Mouse (Mus musculus): ENCODE measurements around the gene St3gal6. TPM values are rescaled to one million over a fixed set of nuclear protein-coding genes. Genes with fewer than 3 reads are reported as not detected.

St3gal6 gene
- total and polyA plus RNA-seq, 3 experiments, result 4.0 to 8.9 TPM; not detected in 1

- no peak for TF ChIP-seq POLR2AphosphoS2 (IDR thresholded peaks at IDR 0.05; ENCODE audit: low read length)
- no peak for TF ChIP-seq E2F4 (IDR thresholded peaks at IDR 0.05; ENCODE audit: borderline replicate concordance, low read depth, low read length)
- TF ChIP-seq ZKSCAN1 (IDR thresholded peaks at IDR 0.05; ENCODE audit: low read depth, low read length), result no peak
- TF ChIP-seq RCOR1 (IDR thresholded peaks at IDR 0.05; ENCODE audit: low read depth, low read length), result no peak
- no peak for TF ChIP-seq ETS1 (IDR thresholded peaks at IDR 0.05; ENCODE audit: low read depth, low read length)
- no peak for TF ChIP-seq SMC3 (IDR thresholded peaks at IDR 0.05; ENCODE audit: low read depth, low read length)
- no peak for TF ChIP-seq SIN3A (IDR thresholded peaks at IDR 0.05; ENCODE audit: low read length)
- TF ChIP-seq NRF1 (IDR thresholded peaks at IDR 0.05; ENCODE audit: insufficient read depth, low read depth, low read length, poor library complexity, severe bottlenecking), result no peak
- TF ChIP-seq BHLHE40 (IDR thresholded peaks at IDR 0.05; ENCODE audit: borderline replicate concordance, low read depth, low read length), result no peak
- no peak for TF ChIP-seq MYC (IDR thresholded peaks at IDR 0.05; ENCODE audit: low read depth, low read length)
- no peak for TF ChIP-seq MAFK (IDR thresholded peaks at IDR 0.05; ENCODE audit: borderline replicate concordance, low read depth, low read length)
- TF ChIP-seq TAL1 (IDR thresholded peaks at IDR 0.05; ENCODE audit: low read length), result no peak
- no peaks in the 10 kb centered on the region for H3K9me3 ChIP-seq (replicated peaks; ENCODE audit: insufficient read depth, low read length)
- peaks cover 0 to 10% of the 10 kb centered on the region in 2 experiments; a peak in 2 of 4 replicates for H3K36me3 ChIP-seq (ENCODE audit: control insufficient read depth in 1 of 2, insufficient read depth in 2 of 2, low read length in 2 of 2)
- H3K9ac ChIP-seq (ENCODE audit: control insufficient read depth, low read depth, low read length, poor library complexity, severe bottlenecking), result no peak overlapping the region
- H3K79me2 ChIP-seq (ENCODE audit: control insufficient read depth, insufficient read depth, low read length, poor library complexity), result no peaks in the 10 kb centered on the region
- H3K27me3 ChIP-seq (ENCODE audit: control insufficient read depth in 1 of 2, insufficient read depth in 2 of 2, low read length in 2 of 2), result peaks cover 0 to 12% of the 10 kb centered on the region in 2 experiments; a peak in 2 of 4 replicates
- no peak overlapping the region for H3K4me3 ChIP-seq (ENCODE audit: control insufficient read depth in 1 of 2, insufficient read depth in 1 of 2, low read depth in 2 of 2, low read length in 2 of 2)
- no peak for DNase-seq (ENCODE audit: low read depth, low spot score)
- peaks cover 3 to 6% of the 10 kb centered on the region in 2 experiments; a peak in 3 of 4 replicates for H3K4me1 ChIP-seq (ENCODE audit: control insufficient read depth in 1 of 2, insufficient read depth in 2 of 2, low read length in 2 of 2)
- no peak overlapping the region for H3K27ac ChIP-seq (ENCODE audit: control insufficient read depth, low read depth, low read length)
Measured at GRCm38 (mm10) chr16:58521900-58522299, 2.1 kb downstream of the St3gal6 start.

- Histone ChIP-seq H3K4me3 (ENCODE audit: control insufficient read depth in 1 of 2, insufficient read depth in 1 of 2, low read depth in 2 of 2, low read length in 2 of 2) (no peak overlapping the region), H3K79me2 (ENCODE audit: control insufficient read depth, insufficient read depth, low read length, poor library complexity) (no peaks in the 10 kb centered on the region), H3K9ac (ENCODE audit: control insufficient read depth, low read depth, low read length, poor library complexity, severe bottlenecking) (no peak overlapping the region), H3K27ac (ENCODE audit: control insufficient read depth, low read depth, low read length) (no peak overlapping the region), H3K4me1 (ENCODE audit: control insufficient read depth in 1 of 2, insufficient read depth in 2 of 2, low read length in 2 of 2) (peaks cover under 1 to 6% of the 10 kb centered on the region in 2 experiments; a peak in 3 of 4 replicates), H3K36me3 (ENCODE audit: control insufficient read depth in 1 of 2, insufficient read depth in 2 of 2, low read length in 2 of 2) (peaks cover 0 to 10% of the 10 kb centered on the region in 2 experiments; a peak in 2 of 4 replicates), H3K9me3 (replicated peaks; ENCODE audit: insufficient read depth, low read length) (no peaks in the 10 kb centered on the region), H3K27me3 (ENCODE audit: control insufficient read depth in 1 of 2, insufficient read depth in 2 of 2, low read length in 2 of 2) (peaks cover 0 to 12% of the 10 kb centered on the region in 2 experiments; a peak in 2 of 4 replicates)
- DNase-seq (ENCODE audit: low read depth, low spot score), result no peak
- TF ChIP-seq ETS1 (IDR thresholded peaks at IDR 0.05; ENCODE audit: low read depth, low read length), result no peak
- TF ChIP-seq RCOR1 (IDR thresholded peaks at IDR 0.05; ENCODE audit: low read depth, low read length), result no peak
- TF ChIP-seq SMC3 (IDR thresholded peaks at IDR 0.05; ENCODE audit: low read depth, low read length), result no peak
- TF ChIP-seq TAL1 (IDR thresholded peaks at IDR 0.05; ENCODE audit: low read length), result no peak
- TF ChIP-seq MXI1 (IDR thresholded peaks at IDR 0.05; ENCODE audit: low read depth, low read length), result no peak
- TF ChIP-seq CHD2 (IDR thresholded peaks at IDR 0.05; ENCODE audit: low read length), result no peak
- no peak for TF ChIP-seq JUND (IDR thresholded peaks at IDR 0.05; ENCODE audit: low read depth, low read length)
- no peak for TF ChIP-seq MYC (IDR thresholded peaks at IDR 0.05; ENCODE audit: low read depth, low read length)
- no peak for TF ChIP-seq ZNF384 (IDR thresholded peaks at IDR 0.05; ENCODE audit: low read depth, low read length)
- no peak for TF ChIP-seq E2F4 (IDR thresholded peaks at IDR 0.05; ENCODE audit: borderline replicate concordance, low read depth, low read length)
- no peak for TF ChIP-seq MYB (IDR thresholded peaks at IDR 0.05; ENCODE audit: low read depth, low read length)
Measured at GRCm38 (mm10) chr16:58521182-58521581, 2.9 kb downstream of the St3gal6 start.

All from MEL (cell line).